Mouse (Mus musculus) brain, embryonic 14.5 days (tissue): Measurements from ENCODE around the gene Ugt1a1.
"Not testable (repeated sequence)": the region's sequence is repeated elsewhere in the genome, so short reads cannot be mapped to it uniquely, and the experiment has no call there.

ENCODE experiments used
- CTCF ChIP-seq: fragments of 200-500 bp; IDR thresholded peaks from 2 replicates; pipeline ENCODE4 v1.5.1; 2012; ENCODE audit warnings: inconsistent platforms, mild to moderate bottlenecking, moderate library complexity, borderline replicate concordance; ENCODE audit not compliant: insufficient read depth, insufficient read length; ENCODE audit errors: extremely low read depth
- POLR2A ChIP-seq: fragments of 200-500 bp; IDR thresholded peaks from 2 replicates; pipeline ENCODE4 v1.6.1; 2012; ENCODE audit warnings: mild to moderate bottlenecking, inconsistent platforms, borderline replicate concordance; ENCODE audit not compliant: poor library complexity, insufficient read depth, insufficient read length, severe bottlenecking; ENCODE audit errors: extremely low read depth

- not testable (repeated sequence) for TF ChIP-seq CTCF, POLR2A
These were observed 39.6 kb upstream of the Ugt1a1 start for GRCm38 (mm10) chr1:88172190-88172589.
